Mouse (Mus musculus) heart, postnatal 0 days (tissue): ENCODE measurements around the gene Dph5.

ENCODE experiments used
- CTCF ChIP-seq: IDR thresholded peaks from 2 replicates; pipeline ENCODE4 v1.5.1; 2016; ENCODE audit warnings: antibody characterized with exemption, control low read depth, low read depth
- EP300 ChIP-seq: IDR thresholded peaks from 2 replicates; pipeline ENCODE4 v1.6.1; 2016; ENCODE audit warnings: antibody characterized with exemption, low read depth

DNA sequence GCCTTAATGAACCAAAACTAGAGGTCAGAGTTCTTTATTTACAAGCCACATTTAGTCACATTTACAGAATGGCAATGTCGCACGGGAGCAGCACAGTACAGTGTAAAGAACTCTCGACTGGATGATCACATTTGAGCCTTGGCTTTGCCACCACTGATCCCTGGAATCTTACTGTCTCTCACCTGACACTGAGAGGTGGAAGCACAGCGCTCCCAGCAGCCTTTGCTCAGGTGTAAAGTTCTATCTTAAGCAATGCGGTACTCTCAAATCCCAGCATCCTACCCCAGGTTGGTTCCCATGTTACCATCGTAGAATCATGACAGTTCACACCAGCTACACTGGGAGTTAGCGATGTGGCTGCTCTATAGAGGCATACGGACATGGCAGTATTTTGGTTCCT lies 53.8 kb downstream of the Dph5 start:
- TF ChIP-seq CTCF: no peak
- no peak for TF ChIP-seq EP300
